Mouse (Mus musculus) cerebellum, adult 2 months (tissue): Measurements from ENCODE around the gene Phc2. TPM values are rescaled to one million over a fixed set of nuclear protein-coding genes. Genes with fewer than 3 reads are reported as not detected.

ENCODE experiments used
- DNase-seq, 2 experiments: peaks; one replicate each; pipeline ENCODE4 v3.0.0; 2021
- H3K27ac ChIP-seq: fragments of 200-500 bp; 2 replicates; pipeline ENCODE4 v1.5.1; 2012; ENCODE audit warnings: low read length, control low read depth, inconsistent platforms; ENCODE audit not compliant: insufficient read depth
- H3K27me3 ChIP-seq: fragments of 200-500 bp; 2 replicates; pipeline ENCODE4 v1.6.1; 2012; ENCODE audit warnings: inconsistent platforms, mild to moderate bottlenecking, low read length, moderate library complexity; ENCODE audit not compliant: control insufficient read depth, insufficient read depth
- H3K4me1 ChIP-seq: fragments of 200-500 bp; 2 replicates; pipeline ENCODE4 v1.6.1; 2011; ENCODE audit warnings: low read length; ENCODE audit not compliant: control insufficient read depth, insufficient read depth
- H3K4me3 ChIP-seq: fragments of 200-500 bp; replicated peaks from 2 replicates; pipeline ENCODE3; 2011; ENCODE audit warnings: mild to moderate bottlenecking, low read depth, low read length, control low read depth; ENCODE audit not compliant: insufficient read depth
- CTCF ChIP-seq: fragments of 200-500 bp; IDR thresholded peaks from 2 replicates; pipeline ENCODE4 v1.5.1; 2011; ENCODE audit warnings: low read depth, mild to moderate bottlenecking, control low read depth, low read length, moderate library complexity, borderline replicate concordance; ENCODE audit not compliant: insufficient read depth
- POLR2A ChIP-seq: fragments of 200-500 bp; IDR thresholded peaks from 2 replicates; pipeline ENCODE4 v1.6.1; 2011; ENCODE audit warnings: low read length, control low read depth, borderline replicate concordance; ENCODE audit not compliant: insufficient read depth
- WGBS: fragments of 180-500 bp; shearing (Covaris S2); methylation state at CpG from one replicate; pipeline ENCODE4 v1.1.7; 2018; 5-methylcytosine and 5-hydroxymethylcytosine counted together
- polyA plus RNA-seq: library from polyadenylated mRNA; depleted of rRNA; stranded (reverse); fragments of >200 nt; gene quantifications from 2 replicates; pipeline ENCODE4 v1.2.3, GENCODE M21; 2012

Gene Phc2
- polyA plus RNA-seq, 1 experiment: 133 TPM

- Histone ChIP-seq H3K4me3 (no peak overlapping the region), H3K27ac (peak overlapping the region; percentile 31), H3K27me3 (no peaks in the 10 kb centered on the region), H3K4me1 (peaks cover 53% of the 10 kb centered on the region)
- TF ChIP-seq CTCF (no peak), POLR2A (no peak)
- 8% methylated on average over 18 of the region's 18 CpGs for WGBS
- DNase-seq: peak in 1 of 2 experiments; percentile 65
Observed at GRCm38 (mm10) chr4:128734721-128735671, 80.5 kb downstream of the Phc2 start.

- H3K27me3 ChIP-seq: no peaks in the 10 kb centered on the region
- H3K27ac ChIP-seq: peak overlapping the region; percentile 9; the same call in 1 of the 2 replicates
- TF ChIP-seq POLR2A: no peak
- TF ChIP-seq CTCF: no peak
- peak in 1 of 2 experiments; percentile 60 for DNase-seq
- under 1% methylated on average over 6 of the region's 6 CpGs for WGBS
- H3K4me3 ChIP-seq: no peak overlapping the region
- H3K4me1 ChIP-seq: peaks cover 56% of the 10 kb centered on the region
Observed at GRCm38 (mm10) chr4:128737137-128737589, 82.7 kb downstream of the Phc2 start.

GRCm38 (mm10) chr4:128737825-128738610, 83.5 kb downstream of the Phc2 start:
- Histone ChIP-seq H3K27ac (peak overlapping the region; percentile 51; the same call in 1 of the 2 replicates), H3K27me3 (no peaks in the 10 kb centered on the region), H3K4me1 (peaks cover 60% of the 10 kb centered on the region), H3K4me3 (no peak overlapping the region)
- TF ChIP-seq CTCF: no peak
- peak; percentile 5; the same call in 1 of the 2 replicates for TF ChIP-seq POLR2A
- DNase-seq: peak in 1 of 2 experiments; percentile 48
- WGBS: 16% methylated on average over 14 of the region's 14 CpGs

GRCm38 (mm10) chr4:128740878-128741277, 86.4 kb downstream of the Phc2 start:
- 39% methylated on average over 1 of the region's 1 CpGs for WGBS
- TF ChIP-seq CTCF (no peak), POLR2A (no peak)
- no peak overlapping the region for H3K4me3 ChIP-seq
- peak in 1 of 2 experiments; percentile 5 for DNase-seq
- peaks cover 46% of the 10 kb centered on the region for H3K4me1 ChIP-seq
- no peaks in the 10 kb centered on the region for H3K27me3 ChIP-seq
- H3K27ac ChIP-seq: no peak overlapping the region

GRCm38 (mm10) chr4:128741906-128742305, 87.4 kb downstream of the Phc2 start:
- Histone ChIP-seq H3K4me3 (no peak overlapping the region), H3K27me3 (no peaks in the 10 kb centered on the region), H3K27ac (no peak overlapping the region), H3K4me1 (peaks cover 43% of the 10 kb centered on the region)
- WGBS: 29% methylated on average over 5 of the region's 5 CpGs
- peak in 1 of 2 experiments; percentile 6 for DNase-seq
- TF ChIP-seq POLR2A (no peak), CTCF (no peak)

- Histone ChIP-seq H3K4me1 (peaks cover 44% of the 10 kb centered on the region), H3K27me3 (no peaks in the 10 kb centered on the region), H3K27ac (no peak overlapping the region), H3K4me3 (no peak overlapping the region)
- 20% methylated on average over 10 of the region's 10 CpGs for WGBS
- TF ChIP-seq POLR2A: no peak
- TF ChIP-seq CTCF: no peak
- DNase-seq: peak in 1 of 2 experiments; percentile 20
Observed at GRCm38 (mm10) chr4:128742379-128742970, 88.0 kb downstream of the Phc2 start.

- Histone ChIP-seq H3K27me3 (no peaks in the 10 kb centered on the region), H3K27ac (no peak overlapping the region), H3K4me1 (peaks cover 46% of the 10 kb centered on the region), H3K4me3 (no peak overlapping the region)
- no peak for TF ChIP-seq POLR2A
- no peak for TF ChIP-seq CTCF
- DNase-seq: peak in 1 of 2 experiments; percentile 15
- whole genome bisulfite sequencing: 40% methylated on average over 12 of the region's 12 CpGs
Observed at GRCm38 (mm10) chr4:128743031-128743626, 88.6 kb downstream of the Phc2 start.
